Mouse (Mus musculus) heart, embryonic 14.5 days (tissue): ENCODE data around the gene Cma2. TPM values are rescaled to one million over a fixed set of nuclear protein-coding genes. Genes with fewer than 3 reads are reported as not detected.

Experiments used
- ATAC-seq: fragments of 200-750 bp; cut with Nextera tagmentation; 2 replicates; pipeline ENCODE4 v1.8.0; 2017; ENCODE audit warnings: low read depth, moderate TSS enrichment; ENCODE audit not compliant: insufficient number of reproducible peaks, insufficient read depth, low FRiP score
- H3K27ac ChIP-seq, 2 experiments: fragments of 200-500 bp in 1 of 2; fragments of 300-500 bp in 1 of 2; sonication (generic) in 1 of 2; replicated peaks in 1 of 2; 2 replicates each; pipeline ENCODE4 v1.5.1; 2012 to 2014; ENCODE audit warnings: low read depth in 2 of 2, low read length in 2 of 2, control low read depth in 1 of 2, mild to moderate bottlenecking in 1 of 2, mixed read lengths in 1 of 2; ENCODE audit not compliant: control insufficient read depth in 1 of 2, insufficient read depth in 1 of 2
- H3K27me3 ChIP-seq: fragments of 300-500 bp; sonication (generic); 2 replicates; pipeline ENCODE4 v1.6.1; 2014; ENCODE audit warnings: mild to moderate bottlenecking, low read length, control low read depth; ENCODE audit not compliant: control insufficient read depth, insufficient read depth
- H3K36me3 ChIP-seq: fragments of 300-500 bp; sonication (generic); 2 replicates; pipeline ENCODE4 v1.6.1; 2014; ENCODE audit warnings: mild to moderate bottlenecking, control low read depth, low read length, mixed read lengths; ENCODE audit not compliant: control insufficient read depth, insufficient read depth
- H3K4me1 ChIP-seq, 2 experiments: fragments of 200-500 bp in 1 of 2; fragments of 300-500 bp in 1 of 2; sonication (generic) in 1 of 2; 2 replicates each; pipeline ENCODE4 v1.6.1; 2012 to 2014; ENCODE audit warnings: low read length in 2 of 2, control low read depth in 1 of 2, mixed read lengths in 1 of 2; ENCODE audit not compliant: control insufficient read depth in 2 of 2, insufficient read depth in 2 of 2
- H3K4me2 ChIP-seq: fragments of 300-500 bp; sonication (generic); 2 replicates; pipeline ENCODE4 v1.6.1; 2014; ENCODE audit warnings: mild to moderate bottlenecking, low read length
- H3K4me3 ChIP-seq, 2 experiments: fragments of 200-500 bp in 1 of 2; fragments of 300-500 bp in 1 of 2; sonication (generic) in 1 of 2; 2 replicates each; pipeline ENCODE4 v1.5.1; 2012 to 2014; ENCODE audit warnings: low read length in 2 of 2, mild to moderate bottlenecking in 2 of 2, control low read depth in 1 of 2, low read depth in 1 of 2, moderate library complexity in 1 of 2; ENCODE audit not compliant: control insufficient read depth in 1 of 2, insufficient read depth in 1 of 2
- H3K9ac ChIP-seq: fragments of 300-500 bp; sonication (generic); 2 replicates; pipeline ENCODE4 v1.6.1; 2014; ENCODE audit warnings: mild to moderate bottlenecking, low read length
- H3K9me3 ChIP-seq: fragments of 300-500 bp; sonication (generic); 2 replicates; pipeline ENCODE4 v1.6.1; 2016; ENCODE audit warnings: low read length, control low read depth; ENCODE audit not compliant: control insufficient read depth
- WGBS: fragments of 180-500 bp; shearing (Covaris S2); extraction: QIAGEN DNeasy Blood & Tissue Kit; methylation state at CpG from one replicate; pipeline ENCODE4 v1.1.7; 2014; 5-methylcytosine and 5-hydroxymethylcytosine counted together
- polyA plus RNA-seq: library from polyadenylated mRNA; unstranded; fragments of >200 nt; fragmentation: Nextera tagmentation; extraction: Ambion mirVana; gene quantifications from 2 replicates; pipeline ENCODE4 v1.2.1, GENCODE M21; 2014

Gene Cma2
- polyA plus RNA-seq, result not detected in 2 replicates

DNA sequence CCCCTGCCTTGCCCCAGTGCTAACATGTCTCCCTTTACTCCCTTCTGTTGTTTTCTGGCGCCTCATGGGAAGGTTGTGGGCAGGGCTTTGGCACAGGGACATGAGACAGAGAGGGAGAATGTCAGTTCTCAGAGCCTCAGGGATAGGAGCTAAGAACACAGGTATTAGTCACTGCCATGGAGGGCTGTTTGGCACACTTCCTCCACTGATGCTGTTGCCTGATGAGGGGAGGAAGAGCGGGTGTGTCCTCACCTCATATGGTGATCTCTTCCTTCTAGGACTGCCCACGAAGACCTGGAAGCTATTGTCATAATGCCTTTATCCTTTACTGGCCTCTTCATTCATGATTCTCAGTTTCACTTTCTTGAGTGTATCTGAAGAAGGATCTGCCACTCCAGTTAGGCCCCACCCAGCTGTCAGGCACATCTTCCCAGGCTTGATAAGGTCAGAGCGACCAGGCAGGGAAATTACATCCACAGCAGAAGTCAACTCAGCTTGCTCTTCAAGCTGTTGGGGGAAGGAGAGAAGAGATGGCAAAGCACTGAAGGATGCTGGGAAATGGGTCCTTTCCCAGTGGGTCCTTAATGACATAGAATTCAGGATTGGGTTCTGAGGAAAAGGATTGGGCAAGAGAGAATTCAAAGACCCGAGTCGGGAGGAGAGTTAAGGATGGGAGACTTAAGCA is at the start of gene Cma2:
Gene Cma2 (plus strand): TSS at position 635 of the 685 bp plus-strand sequence.
- H3K4me3 ChIP-seq, result no peak within 1 kb of the TSS
- H3K27ac ChIP-seq, result no peak within 1 kb of the TSS
- no peak for ATAC-seq
- no peaks in the 10 kb centered on the region for H3K36me3 ChIP-seq
- no peak within 1 kb of the TSS for H3K9ac ChIP-seq
- H3K27me3 ChIP-seq, result no peaks in the 10 kb centered on the region
- 82% methylated on average over 6 of the region's 6 CpGs for WGBS
- H3K4me1 ChIP-seq, result peaks cover 7 to 10% of the 10 kb centered on the region in 2 experiments
- H3K9me3 ChIP-seq, result no peaks in the 10 kb centered on the region
- no peak within 1 kb of the TSS for H3K4me2 ChIP-seq

DNA sequence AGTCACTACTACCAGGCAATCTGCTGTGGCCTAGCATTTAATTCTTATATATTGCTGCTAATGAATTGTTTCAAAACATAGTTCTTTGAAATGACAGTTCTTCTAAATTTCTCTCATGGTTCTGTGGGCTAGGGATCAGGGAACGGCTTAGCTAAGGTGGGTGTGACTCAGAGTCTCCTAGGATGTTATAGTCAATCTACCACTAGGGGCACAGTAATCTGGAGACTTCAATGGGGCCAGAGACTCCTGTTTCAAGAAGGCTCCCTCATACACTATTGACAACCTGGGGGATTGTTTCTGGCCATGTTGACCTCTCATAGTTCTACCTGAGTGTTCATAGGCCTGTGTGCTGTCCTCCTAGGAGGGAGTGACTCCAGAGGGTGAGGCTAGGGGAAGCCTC is 45.3 kb upstream of the Cma2 start:
- Histone ChIP-seq H3K36me3 (no peaks in the 10 kb centered on the region), H3K4me1 (peaks cover 4% of the 10 kb centered on the region in 2 experiments; a peak in 3 of 4 replicates)
- WGBS, result 7% methylated on average over 1 of the region's 1 CpGs

DNA sequence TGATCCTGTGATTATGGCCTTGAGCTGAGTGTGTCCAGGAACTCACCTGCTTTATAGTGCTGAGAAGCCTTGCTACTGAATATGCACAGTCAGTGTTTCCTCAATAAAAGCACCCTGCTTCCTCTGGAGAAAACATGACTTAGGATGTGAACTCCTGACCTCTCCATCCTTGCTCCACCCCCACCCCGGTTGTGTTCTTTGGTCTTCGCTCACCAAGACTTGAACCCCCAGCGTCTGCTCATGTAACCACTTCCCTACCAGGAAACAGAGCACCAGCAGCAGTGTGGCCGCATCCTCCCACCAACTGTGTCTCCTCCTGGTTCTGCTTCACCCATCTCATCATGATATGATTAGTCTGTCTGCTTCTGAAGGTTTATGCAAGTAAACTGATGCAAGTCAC is 37.4 kb upstream of the Cma2 start:
- Histone ChIP-seq H3K4me2 (no peak overlapping the region), H3K4me3 (no peak overlapping the region), H3K36me3 (no peaks in the 10 kb centered on the region), H3K27ac (no peak overlapping the region), H3K27me3 (no peaks in the 10 kb centered on the region), H3K9ac (no peak overlapping the region), H3K4me1 (no peaks in the 10 kb centered on the region), H3K9me3 (no peaks in the 10 kb centered on the region)
- ATAC-seq, result no peak
- WGBS, result 50% methylated on average over 4 of the region's 4 CpGs

More for the DNA sequence above, 45.3 kb upstream of the Cma2 start:
- H3K9ac ChIP-seq, result no peak overlapping the region
- H3K4me2 ChIP-seq, result no peak overlapping the region
- no peaks in the 10 kb centered on the region for H3K27me3 ChIP-seq
- H3K27ac ChIP-seq, result no peak overlapping the region
- ATAC-seq, result no peak
- H3K9me3 ChIP-seq, result no peaks in the 10 kb centered on the region
- H3K4me3 ChIP-seq, result no peak overlapping the region

DNA sequence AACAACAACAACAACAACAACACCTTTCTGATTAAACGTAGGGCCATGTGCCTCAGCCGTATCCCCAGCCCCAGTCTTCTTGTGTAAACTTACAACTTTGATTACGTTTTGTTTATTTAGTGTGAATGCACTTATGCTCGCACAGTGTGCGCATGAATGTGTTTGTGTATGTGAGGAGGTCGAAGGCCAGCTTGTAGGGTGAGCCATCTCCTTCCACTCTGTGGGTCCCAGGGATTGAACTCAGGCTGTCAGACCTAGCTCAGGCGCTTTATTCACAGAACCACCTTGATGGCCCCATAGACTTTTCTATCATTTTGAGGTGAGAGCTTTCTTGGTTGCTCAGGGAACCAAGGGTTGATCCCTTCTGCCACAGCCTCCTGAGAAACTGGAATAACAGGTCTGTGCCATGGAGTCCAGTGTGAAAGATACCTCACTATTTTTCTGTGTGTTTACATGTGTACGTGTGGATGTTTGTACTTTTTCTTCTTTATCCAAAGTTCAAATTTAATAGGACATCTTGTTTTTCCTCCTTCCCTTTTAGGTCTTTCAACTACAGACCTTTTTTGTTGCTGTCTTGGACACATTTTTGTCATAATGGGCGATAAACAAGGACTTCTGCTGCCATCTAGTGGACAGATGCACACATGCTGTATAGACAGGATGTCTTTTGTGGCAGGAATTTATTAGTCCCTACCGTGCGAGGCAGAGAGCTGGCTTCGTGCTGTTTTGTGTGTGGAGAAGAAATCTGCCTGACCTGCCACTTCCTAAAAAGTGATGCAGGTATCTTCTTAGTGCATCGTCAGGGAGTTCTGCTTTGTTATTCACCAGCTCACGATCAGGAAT is 32.3 kb upstream of the Cma2 start:
- Histone ChIP-seq H3K4me3 (no peak overlapping the region), H3K9me3 (no peaks in the 10 kb centered on the region), H3K4me1 (peaks cover 3 to 6% of the 10 kb centered on the region in 2 experiments; a peak in 2 of 4 replicates), H3K27ac (no peak overlapping the region), H3K36me3 (no peaks in the 10 kb centered on the region), H3K4me2 (no peak overlapping the region), H3K9ac (no peak overlapping the region), H3K27me3 (no peaks in the 10 kb centered on the region)
- ATAC-seq, result no peak
- WGBS, result 36% methylated on average over 14 of the region's 14 CpGs

DNA sequence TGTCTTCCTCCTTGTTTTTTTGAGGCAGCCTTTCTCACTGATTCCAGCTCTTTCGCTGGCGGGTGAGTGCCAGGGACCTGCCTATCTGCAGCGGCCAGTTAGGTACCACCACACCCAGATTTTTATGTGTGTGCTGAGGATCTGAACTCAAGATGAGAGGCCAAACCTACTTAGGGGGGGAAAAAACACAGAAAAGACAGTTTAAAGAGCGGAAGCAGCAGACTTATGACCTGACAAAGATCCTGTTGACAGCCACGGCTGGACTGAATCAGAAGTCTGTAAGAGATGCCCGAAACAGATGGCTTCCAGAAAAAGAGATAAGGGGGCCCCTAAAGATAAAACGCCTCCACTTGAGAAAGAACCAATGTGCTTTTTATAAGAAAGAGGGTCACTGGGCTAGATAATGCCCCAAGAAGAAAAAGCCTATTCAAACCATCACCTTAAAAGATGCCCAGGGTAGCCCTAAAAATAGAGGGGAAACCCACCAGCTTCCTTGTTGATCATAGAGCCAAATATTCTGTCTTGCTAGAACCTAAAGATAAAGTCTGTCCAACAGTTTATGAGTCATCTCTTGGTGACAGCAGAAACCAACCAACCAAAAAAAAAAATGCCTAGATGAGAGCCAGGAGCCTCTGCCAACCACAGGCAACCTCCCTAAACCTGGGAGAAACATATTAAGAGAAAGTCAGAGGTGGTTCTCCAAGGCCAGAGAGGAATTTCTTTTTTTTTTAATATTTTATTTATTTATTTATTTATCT is 28.1 kb upstream of the Cma2 start:
- H3K36me3 ChIP-seq, result no peaks in the 10 kb centered on the region
- no peak overlapping the region for H3K4me3 ChIP-seq
- H3K27me3 ChIP-seq, result no peaks in the 10 kb centered on the region
- H3K9me3 ChIP-seq, result no peaks in the 10 kb centered on the region
- peaks cover 3 to 6% of the 10 kb centered on the region in 2 experiments; a peak in 2 of 4 replicates for H3K4me1 ChIP-seq
- WGBS, result 12% methylated on average over 7 of the region's 7 CpGs
- ATAC-seq, result no peak
- no peak overlapping the region for H3K4me2 ChIP-seq
- no peak overlapping the region for H3K9ac ChIP-seq
- H3K27ac ChIP-seq, result no peak overlapping the region

DNA sequence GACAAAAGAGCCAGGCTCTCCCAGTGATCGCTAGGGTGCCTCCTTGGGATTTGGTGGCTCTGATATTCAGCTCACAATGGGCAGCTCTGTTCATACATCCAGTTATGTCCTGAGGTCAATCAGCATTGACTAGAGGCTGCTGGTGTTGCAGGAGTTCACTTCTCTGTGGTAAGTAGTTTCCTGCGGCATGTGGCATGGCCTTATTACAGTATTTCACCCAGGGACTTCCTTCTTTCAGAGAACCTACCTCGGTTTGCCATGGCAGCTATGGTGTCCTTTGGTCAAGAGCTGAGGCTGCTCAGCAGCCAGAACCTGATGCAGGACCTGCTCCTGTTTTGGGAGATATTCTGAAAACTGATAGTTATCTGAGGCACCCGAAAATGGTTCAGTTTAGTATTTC is 23.9 kb upstream of the Cma2 start:
- no peak overlapping the region for H3K4me3 ChIP-seq
- H3K9me3 ChIP-seq, result no peaks in the 10 kb centered on the region
- H3K4me1 ChIP-seq, result peaks cover 3 to 6% of the 10 kb centered on the region in 2 experiments; a peak in 2 of 4 replicates
- H3K27ac ChIP-seq, result no peak overlapping the region
- no peaks in the 10 kb centered on the region for H3K36me3 ChIP-seq
- ATAC-seq, result no peak
- H3K4me2 ChIP-seq, result no peak overlapping the region
- H3K9ac ChIP-seq, result no peak overlapping the region
- 84% methylated on average over 4 of the region's 4 CpGs for WGBS
- H3K27me3 ChIP-seq, result no peaks in the 10 kb centered on the region

DNA sequence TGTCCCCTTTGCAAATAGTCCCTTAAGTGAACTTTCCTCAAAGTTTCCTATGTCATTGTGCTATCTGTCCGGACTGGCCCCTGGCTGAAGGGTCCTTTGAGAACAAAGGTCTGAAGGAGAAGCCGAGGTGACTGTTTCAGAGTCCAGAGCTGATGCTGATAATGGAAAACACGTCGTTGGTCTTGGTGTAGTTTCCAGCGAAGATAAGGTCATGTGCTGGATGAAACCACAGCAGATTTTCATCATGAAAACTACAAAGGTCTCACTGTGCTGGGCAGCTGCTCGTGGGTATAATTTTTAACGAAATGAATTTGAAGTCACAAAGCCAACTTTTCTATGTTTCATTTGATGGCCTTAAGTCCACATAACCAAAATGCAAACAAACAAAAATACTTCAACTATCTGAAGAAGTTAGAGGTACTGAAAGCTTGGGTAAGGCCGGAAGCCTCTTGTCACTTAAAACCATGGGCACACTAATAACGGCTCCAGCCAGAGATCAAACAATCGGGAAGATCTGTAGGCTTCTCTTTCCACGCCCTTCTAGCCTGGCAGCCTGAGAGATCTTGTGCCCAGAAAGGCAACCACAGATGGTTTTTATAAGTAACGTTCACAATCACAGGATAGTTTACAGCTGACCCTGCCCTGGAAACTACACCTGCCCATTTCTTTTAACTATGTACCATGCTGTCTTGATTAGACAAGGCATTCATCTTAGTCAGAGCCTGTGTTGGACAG is 21.4 kb upstream of the Cma2 start:
- Histone ChIP-seq H3K4me3 (no peak overlapping the region), H3K4me1 (peaks cover 0 to 3% of the 10 kb centered on the region in 2 experiments; a peak in 1 of 4 replicates), H3K36me3 (no peaks in the 10 kb centered on the region), H3K9me3 (no peaks in the 10 kb centered on the region), H3K27me3 (no peaks in the 10 kb centered on the region), H3K9ac (no peak overlapping the region), H3K4me2 (no peak overlapping the region), H3K27ac (no peak overlapping the region)
- ATAC-seq, result no peak
- 49% methylated on average over 12 of the region's 12 CpGs for WGBS
